In genomic region chr5:115317645-115318328, GRCm38 (mm10) we compare ENCODE assay signal across 8 mouse cellular contexts. TPM values are rescaled to one million over a fixed set of nuclear protein-coding genes. Genes with fewer than 3 reads are reported as not detected.
A peak's percentile ranks its signal among the peaks of the same experiment; 100 is the strongest.
DNase-seq lines count a peak whose midpoint lies in the region; ATAC-seq and TF ChIP-seq lines count a peak whose summit lies in the region.

No protein-coding gene starts in this region.

- H3K9me3 ChIP-seq in midbrain, embryonic 10.5 days (replicated peaks), result no peaks in the 10 kb centered on the region
- H3K9me3 ChIP-seq in midbrain, embryonic 16.5 days (replicated peaks; ENCODE audit: control insufficient read depth, low read length, poor library complexity, severe bottlenecking), result no peaks in the 10 kb centered on the region
- no peaks in the 10 kb centered on the region for H3K9me3 ChIP-seq in forebrain, embryonic 14.5 days (replicated peaks; ENCODE audit: control insufficient read depth, low read length)
- no peaks in the 10 kb centered on the region for H3K9me3 ChIP-seq in liver, embryonic 11.5 days (ENCODE audit: control insufficient read depth, low read length)
- no peaks in the 10 kb centered on the region for H3K9me3 ChIP-seq in stomach, postnatal 0 days (ENCODE audit: control insufficient read depth, low read length)

- H3K4me2 ChIP-seq in midbrain, embryonic 16.5 days (ENCODE audit: low read length), result no peak overlapping the region
- H3K4me2 ChIP-seq in forebrain, embryonic 14.5 days (ENCODE audit: low read length), result peak overlapping the region; percentile 8
- H3K4me2 ChIP-seq in liver, embryonic 11.5 days, result peak overlapping the region; percentile 48
- H3K4me2 ChIP-seq in stomach, postnatal 0 days (replicated peaks; ENCODE audit: low read depth), result no peak overlapping the region; the same call in 1 of the 2 replicates

- H3K9ac ChIP-seq in midbrain, embryonic 16.5 days (ENCODE audit: low read depth, low read length), result no peak overlapping the region
- no peak overlapping the region for H3K9ac ChIP-seq in forebrain, embryonic 14.5 days (ENCODE audit: low read length)
- H3K9ac ChIP-seq in liver, embryonic 11.5 days (ENCODE audit: low read depth, low read length), result 0 out of 2 replicates have a peak overlapping the region, but pooled peaks have one; percentile 20
- H3K9ac ChIP-seq in stomach, postnatal 0 days (ENCODE audit: low read length), result peak overlapping the region; percentile 31; the same call in 1 of the 2 replicates

- ATAC-seq in midbrain, embryonic 16.5 days, result no peak
- ATAC-seq in forebrain, embryonic 14.5 days, result peak; percentile 71
- ATAC-seq in liver, embryonic 11.5 days (replicated peaks; ENCODE audit: low FRiP score), result no peak; the same call in 1 of the 2 replicates
- ATAC-seq in stomach, postnatal 0 days (ENCODE audit: low FRiP score, low TSS enrichment), result no peak

- 5% methylated on average over 10 of the region's 10 CpGs for WGBS in midbrain, embryonic 10.5 days
- WGBS in midbrain, embryonic 16.5 days, result 9% methylated on average over 10 of the region's 10 CpGs
- 5% methylated on average over 10 of the region's 10 CpGs for WGBS in forebrain, embryonic 14.5 days
- 11% methylated on average over 10 of the region's 10 CpGs for WGBS in liver, embryonic 11.5 days
- WGBS in stomach, postnatal 0 days, result 7% methylated on average over 10 of the region's 10 CpGs

- H3K27me3 ChIP-seq in midbrain, embryonic 10.5 days (ENCODE audit: low read depth, poor library complexity, severe bottlenecking), result peaks cover 12% of the 10 kb centered on the region
- no peaks in the 10 kb centered on the region for H3K27me3 ChIP-seq in midbrain, embryonic 16.5 days (ENCODE audit: control insufficient read depth, insufficient read depth, low read depth, low read length)
- no peaks in the 10 kb centered on the region for H3K27me3 ChIP-seq in forebrain, embryonic 14.5 days (replicated peaks; ENCODE audit: control insufficient read depth, insufficient read depth, low read length)
- no peaks in the 10 kb centered on the region for H3K27me3 ChIP-seq in liver, embryonic 11.5 days (replicated peaks; ENCODE audit: control insufficient read depth, insufficient read depth, low read length)
- H3K27me3 ChIP-seq in stomach, postnatal 0 days (ENCODE audit: control insufficient read depth, insufficient read depth, low read length), result no peaks in the 10 kb centered on the region

- H3K4me1 ChIP-seq in midbrain, embryonic 10.5 days, result peaks cover 42% of the 10 kb centered on the region
- H3K4me1 ChIP-seq in midbrain, embryonic 16.5 days (ENCODE audit: control insufficient read depth, insufficient read depth, low read length), result peaks cover 14% of the 10 kb centered on the region
- peaks cover 18% of the 10 kb centered on the region for H3K4me1 ChIP-seq in forebrain, embryonic 14.5 days (ENCODE audit: control insufficient read depth, insufficient read depth, low read length)
- peaks cover 38% of the 10 kb centered on the region for H3K4me1 ChIP-seq in liver, embryonic 11.5 days (replicated peaks; ENCODE audit: control insufficient read depth, insufficient read depth, low read length)
- H3K4me1 ChIP-seq in stomach, postnatal 0 days (replicated peaks; ENCODE audit: control insufficient read depth, insufficient read depth), result peaks cover 5% of the 10 kb centered on the region; the same call in 1 of the 2 replicates

- peak overlapping the region; percentile 80 for H3K27ac ChIP-seq in midbrain, embryonic 10.5 days (replicated peaks)
- H3K27ac ChIP-seq in midbrain, embryonic 16.5 days (ENCODE audit: low read length), result no peak overlapping the region
- H3K27ac ChIP-seq in forebrain, embryonic 14.5 days (ENCODE audit: low read depth, low read length), result peak overlapping the region; percentile 77
- H3K27ac ChIP-seq in liver, embryonic 11.5 days (ENCODE audit: low read depth, low read length), result peak overlapping the region; percentile 69
- H3K27ac ChIP-seq in stomach, postnatal 0 days (replicated peaks), result peak overlapping the region; percentile 66

- peak overlapping the region; percentile 20; the same call in 1 of the 2 replicates for H3K4me3 ChIP-seq in midbrain, embryonic 10.5 days
- no peak overlapping the region for H3K4me3 ChIP-seq in midbrain, embryonic 16.5 days (ENCODE audit: low read depth, low read length)
- H3K4me3 ChIP-seq in forebrain, embryonic 14.5 days (ENCODE audit: low read depth, low read length), result no peak overlapping the region
- H3K4me3 ChIP-seq in liver, embryonic 11.5 days (ENCODE audit: low read depth, low read length), result peak overlapping the region; percentile 11; the same call in 1 of the 2 replicates
- no peak overlapping the region for H3K4me3 ChIP-seq in stomach, postnatal 0 days (ENCODE audit: low read depth, low read length)

- no peak for TF ChIP-seq EP300 in stomach, postnatal 0 days (optimal IDR thresholded peaks at IDR 0.05)

- TF ChIP-seq CTCF in stomach, postnatal 0 days (IDR thresholded peaks at IDR 0.05; ENCODE audit: low read depth), result 0 out of 2 replicates have a peak, but pooled peaks have one; percentile 1

- peak; percentile 44 for DNase-seq in midbrain, embryonic 10.5 days (ENCODE audit: low spot score)
- DNase-seq in forebrain, embryonic 14.5 days (ENCODE audit: low spot score), result peak; percentile 78
- no peak for DNase-seq in liver, embryonic 11.5 days (ENCODE audit: low spot score)
- DNase-seq in stomach, postnatal 0 days (ENCODE audit: low spot score), result peak; percentile 28
- no peak for DNase-seq in urinary bladder, adult 2 months (ENCODE audit: low spot score)
- no peak for DNase-seq in urinary bladder, postnatal 25 days (ENCODE audit: low spot score)
- no peak for DNase-seq in left cerebral cortex, adult 9 months (ENCODE audit: low spot score in 2 of 2)

- H3K36me3 ChIP-seq in midbrain, embryonic 10.5 days, result no peaks in the 10 kb centered on the region
- H3K36me3 ChIP-seq in midbrain, embryonic 16.5 days (ENCODE audit: control insufficient read depth, insufficient read depth, low read length), result no peaks in the 10 kb centered on the region
- no peaks in the 10 kb centered on the region for H3K36me3 ChIP-seq in forebrain, embryonic 14.5 days (ENCODE audit: control insufficient read depth, insufficient read depth, low read length)
- H3K36me3 ChIP-seq in liver, embryonic 11.5 days (ENCODE audit: control insufficient read depth, insufficient read depth, low read length), result no peaks in the 10 kb centered on the region
- no peaks in the 10 kb centered on the region for H3K36me3 ChIP-seq in stomach, postnatal 0 days (ENCODE audit: control insufficient read depth, insufficient read depth, low read length)

RNA-seq across cellular contexts. Expression of gene Srsf9, which starts 9.2 kb away (rescaled TPM):
- 396 and 421 TPM in 2 replicates for polyA plus RNA-seq in midbrain, embryonic 10.5 days (2016; fragmentation: Nextera tagmentation; extraction: Ambion mirVana)
- 118 and 132 TPM in 2 replicates for polyA plus RNA-seq in midbrain, embryonic 16.5 days (2015; fragmentation: Nextera tagmentation; extraction: Ambion mirVana)
- 165 and 169 TPM in 2 replicates for polyA plus RNA-seq in forebrain, embryonic 14.5 days (2014; fragmentation: Nextera tagmentation; extraction: Ambion mirVana)
- 261 and 275 TPM in 2 replicates for polyA plus RNA-seq in liver, embryonic 11.5 days (2014; fragmentation: Nextera tagmentation; extraction: Ambion mirVana)
- 121 and 129 TPM in 2 replicates for polyA plus RNA-seq in stomach, postnatal 0 days (2015; fragmentation: Nextera tagmentation; extraction: Ambion mirVana)
- 56.7 and 60.4 TPM in 2 replicates for polyA plus RNA-seq in urinary bladder, adult 2 months (2012; rRNA removed)

RNA-seq across cellular contexts. Expression of gene Dynll1, which starts 17.0 kb away (rescaled TPM):
- 1,606 and 1,767 TPM in 2 replicates for polyA plus RNA-seq in midbrain, embryonic 10.5 days (2016; fragmentation: Nextera tagmentation; extraction: Ambion mirVana)
- polyA plus RNA-seq in midbrain, embryonic 16.5 days (2015; fragmentation: Nextera tagmentation; extraction: Ambion mirVana), result 1,084 and 1,126 TPM in 2 replicates
- polyA plus RNA-seq in forebrain, embryonic 14.5 days (2014; fragmentation: Nextera tagmentation; extraction: Ambion mirVana), result 1,615 and 1,740 TPM in 2 replicates
- polyA plus RNA-seq in liver, embryonic 11.5 days (2014; fragmentation: Nextera tagmentation; extraction: Ambion mirVana), result 1,214 and 1,307 TPM in 2 replicates
- polyA plus RNA-seq in stomach, postnatal 0 days (2015; fragmentation: Nextera tagmentation; extraction: Ambion mirVana), result 1,661 and 1,792 TPM in 2 replicates
- polyA plus RNA-seq in urinary bladder, adult 2 months (2012; rRNA removed), result 565 and 747 TPM in 2 replicates

RNA-seq across cellular contexts. Expression of gene Gatc, which starts 23.2 kb away (rescaled TPM):
- 36.9 and 41.3 TPM in 2 replicates for polyA plus RNA-seq in midbrain, embryonic 10.5 days (2016; fragmentation: Nextera tagmentation; extraction: Ambion mirVana)
- 37.8 and 43.5 TPM in 2 replicates for polyA plus RNA-seq in midbrain, embryonic 16.5 days (2015; fragmentation: Nextera tagmentation; extraction: Ambion mirVana)
- 30.1 and 32.9 TPM in 2 replicates for polyA plus RNA-seq in forebrain, embryonic 14.5 days (2014; fragmentation: Nextera tagmentation; extraction: Ambion mirVana)
- 39.3 and 39.4 TPM in 2 replicates for polyA plus RNA-seq in liver, embryonic 11.5 days (2014; fragmentation: Nextera tagmentation; extraction: Ambion mirVana)
- polyA plus RNA-seq in stomach, postnatal 0 days (2015; fragmentation: Nextera tagmentation; extraction: Ambion mirVana), result 12.9 and 14.7 TPM in 2 replicates
- polyA plus RNA-seq in urinary bladder, adult 2 months (2012; rRNA removed), result 13.6 and 18.0 TPM in 2 replicates

RNA-seq across cellular contexts. Expression of gene Triap1, which starts 23.2 kb away (rescaled TPM):
- polyA plus RNA-seq in midbrain, embryonic 10.5 days (2016; fragmentation: Nextera tagmentation; extraction: Ambion mirVana), result 56.4 and 60.8 TPM in 2 replicates
- polyA plus RNA-seq in midbrain, embryonic 16.5 days (2015; fragmentation: Nextera tagmentation; extraction: Ambion mirVana), result 47.9 and 52.6 TPM in 2 replicates
- polyA plus RNA-seq in forebrain, embryonic 14.5 days (2014; fragmentation: Nextera tagmentation; extraction: Ambion mirVana), result 56.4 and 57.6 TPM in 2 replicates
- polyA plus RNA-seq in liver, embryonic 11.5 days (2014; fragmentation: Nextera tagmentation; extraction: Ambion mirVana), result 59.0 and 59.6 TPM in 2 replicates
- 63.3 and 65.4 TPM in 2 replicates for polyA plus RNA-seq in stomach, postnatal 0 days (2015; fragmentation: Nextera tagmentation; extraction: Ambion mirVana)
- 47.5 and 63.9 TPM in 2 replicates for polyA plus RNA-seq in urinary bladder, adult 2 months (2012; rRNA removed)

RNA-seq across cellular contexts. Expression of gene Cox6a1, which starts 31.0 kb away (rescaled TPM):
- polyA plus RNA-seq in midbrain, embryonic 10.5 days (2016; fragmentation: Nextera tagmentation; extraction: Ambion mirVana), result 861 and 874 TPM in 2 replicates
- polyA plus RNA-seq in midbrain, embryonic 16.5 days (2015; fragmentation: Nextera tagmentation; extraction: Ambion mirVana), result 1,007 and 1,008 TPM in 2 replicates
- 1,083 and 1,200 TPM in 2 replicates for polyA plus RNA-seq in forebrain, embryonic 14.5 days (2014; fragmentation: Nextera tagmentation; extraction: Ambion mirVana)
- 792 and 865 TPM in 2 replicates for polyA plus RNA-seq in liver, embryonic 11.5 days (2014; fragmentation: Nextera tagmentation; extraction: Ambion mirVana)
- polyA plus RNA-seq in stomach, postnatal 0 days (2015; fragmentation: Nextera tagmentation; extraction: Ambion mirVana), result 1,431 and 1,574 TPM in 2 replicates
- 940 and 1,078 TPM in 2 replicates for polyA plus RNA-seq in urinary bladder, adult 2 months (2012; rRNA removed)

Comparison
In these comparisons a context has a peak if more than half of its experiments do, and no peak if none do; other contexts are left out.
1. H3K4me3 ChIP-seq: peak in midbrain, embryonic 10.5 days (single experiment) and liver, embryonic 11.5 days (single experiment); none in midbrain, embryonic 16.5 days (single experiment), forebrain, embryonic 14.5 days (single experiment) and stomach, postnatal 0 days (single experiment).
2. DNase-seq: peak in midbrain, embryonic 10.5 days (single experiment), forebrain, embryonic 14.5 days (single experiment) and stomach, postnatal 0 days (single experiment); none in liver, embryonic 11.5 days (single experiment), urinary bladder, adult 2 months (single experiment), urinary bladder, postnatal 25 days (single experiment) and left cerebral cortex, adult 9 months (0 of 2).
3. H3K4me2 ChIP-seq: peak in forebrain, embryonic 14.5 days (single experiment) and liver, embryonic 11.5 days (single experiment); none in midbrain, embryonic 16.5 days (single experiment) and stomach, postnatal 0 days (single experiment).
4. H3K9ac ChIP-seq: peak in liver, embryonic 11.5 days (single experiment) and stomach, postnatal 0 days (single experiment); none in midbrain, embryonic 16.5 days (single experiment) and forebrain, embryonic 14.5 days (single experiment).